Mouse (Mus musculus): ENCODE data around the gene Fbxo42.
"Not testable (repeated sequence)": the region's sequence is repeated elsewhere in the genome, so short reads cannot be mapped to it uniquely, and the experiment has no call there.

Fbxo42 gene

GRCm38 (mm10) chr4:141137740-141138139, 10.0 kb upstream of the Fbxo42 start:
- DNase-seq: not testable (repeated sequence)

GRCm38 (mm10) chr4:141138425-141139115, 9.1 kb upstream of the Fbxo42 start:
- DNase-seq: peak; percentile 73

- peak; percentile 99 for DNase-seq
These were observed 8.4 kb upstream of the Fbxo42 start, which contains the start of gene Szrd1 for GRCm38 (mm10) chr4:141139116-141139970. Gene Szrd1 (minus strand): TSS chr4:141139775.

DNA sequence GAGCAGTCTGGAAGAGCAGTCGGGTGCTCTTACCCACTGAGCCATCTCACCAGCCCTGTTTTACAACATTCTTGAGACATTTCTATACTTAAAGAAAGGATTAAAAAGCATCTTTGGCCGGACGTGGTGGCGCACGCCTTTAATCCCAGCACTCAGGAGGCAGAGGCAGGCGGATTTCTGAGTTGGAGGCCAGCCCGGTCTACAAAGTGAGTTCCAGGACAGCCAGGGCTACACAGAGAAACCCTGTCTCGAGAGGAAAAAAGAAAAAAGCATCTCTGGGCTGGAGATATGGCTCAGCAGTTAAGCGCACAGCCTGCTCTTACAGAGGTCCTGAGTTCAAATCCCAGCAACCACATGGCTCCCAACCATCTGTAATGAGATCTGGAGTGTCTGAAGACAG, 7.4 kb upstream of the Fbxo42 start:
- DNase-seq: not testable (repeated sequence)

- DNase-seq: no peak
These were observed 6.7 kb upstream of the Fbxo42 start for GRCm38 (mm10) chr4:141140967-141141366.

GRCm38 (mm10) chr4:141142285-141142811, 5.4 kb upstream of the Fbxo42 start:
- peak; percentile 84 for DNase-seq

GRCm38 (mm10) chr4:141145124-141145523, 2.6 kb upstream of the Fbxo42 start:
- DNase-seq: not testable (repeated sequence)

DNA sequence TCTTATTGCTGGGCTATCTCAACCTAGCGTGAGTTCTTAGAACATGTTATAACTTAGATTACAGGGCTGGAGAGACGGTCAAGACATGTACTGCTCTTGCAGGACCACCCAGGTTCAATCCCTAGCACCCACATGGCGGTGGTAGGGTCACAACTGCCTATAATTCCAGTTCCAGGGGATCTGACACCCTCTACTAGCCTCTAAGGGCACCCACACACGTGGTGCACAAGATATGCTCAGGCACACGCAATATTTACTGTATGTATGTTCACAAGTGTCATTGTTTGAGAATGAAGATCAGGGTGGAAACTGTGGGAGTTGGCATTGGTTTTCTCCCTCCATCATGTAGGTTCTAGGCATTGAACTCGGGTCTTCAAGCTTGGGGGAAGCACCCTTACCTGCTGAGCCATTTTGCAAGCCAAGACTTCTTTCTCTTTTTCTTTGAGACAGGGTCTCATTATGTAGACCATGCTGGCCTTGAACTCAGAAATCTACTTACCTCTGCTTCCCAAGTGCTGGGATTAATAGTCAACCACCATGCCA, 1.2 kb upstream of the Fbxo42 start:
- no peak for DNase-seq

- DNase-seq: peak; percentile 45
These were observed 492 bp downstream of the Fbxo42 start for GRCm38 (mm10) chr4:141148009-141148801.

GRCm38 (mm10) chr4:141149116-141149515, 1.4 kb downstream of the Fbxo42 start:
- DNase-seq: no peak

DNA sequence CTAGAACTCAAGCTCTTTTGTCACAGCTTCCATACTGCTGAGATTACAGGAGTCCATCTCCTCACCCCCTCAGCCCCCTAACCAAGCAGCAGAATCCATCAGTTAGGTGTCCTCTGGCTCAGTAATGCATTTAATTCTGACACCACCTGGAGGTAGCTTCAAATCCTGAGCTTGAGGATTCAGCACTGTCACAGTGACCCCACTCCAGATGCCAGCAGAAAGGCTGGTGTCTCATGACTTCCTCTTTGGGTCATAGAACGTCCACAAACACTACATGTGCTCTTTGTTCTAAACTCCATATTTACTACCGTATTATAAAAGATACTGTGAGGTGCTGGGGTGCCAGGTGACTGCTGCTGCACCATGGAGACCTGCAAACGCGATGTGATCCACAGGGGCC, 9.8 kb downstream of the Fbxo42 start:
- no peak for DNase-seq

DNA sequence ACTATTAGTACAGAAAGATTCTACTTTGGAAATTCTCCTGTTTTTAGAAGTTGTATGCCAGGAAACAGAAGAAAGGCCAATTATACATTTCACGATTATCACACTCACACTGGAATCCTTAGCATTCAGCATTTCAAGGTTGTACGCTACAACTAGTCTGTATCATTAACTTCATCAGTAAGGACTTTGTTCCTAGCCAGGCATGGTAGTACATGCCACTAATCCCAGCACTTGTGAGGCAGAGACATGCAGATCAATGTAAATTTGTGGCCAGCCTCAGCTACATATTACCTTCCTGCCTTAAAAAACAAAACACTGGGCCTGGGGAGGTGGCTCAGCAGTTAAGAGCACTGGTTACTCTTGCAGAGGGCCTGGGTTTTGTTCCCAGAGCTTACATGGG, 10.9 kb downstream of the Fbxo42 start:
- no peak for DNase-seq

DNA sequence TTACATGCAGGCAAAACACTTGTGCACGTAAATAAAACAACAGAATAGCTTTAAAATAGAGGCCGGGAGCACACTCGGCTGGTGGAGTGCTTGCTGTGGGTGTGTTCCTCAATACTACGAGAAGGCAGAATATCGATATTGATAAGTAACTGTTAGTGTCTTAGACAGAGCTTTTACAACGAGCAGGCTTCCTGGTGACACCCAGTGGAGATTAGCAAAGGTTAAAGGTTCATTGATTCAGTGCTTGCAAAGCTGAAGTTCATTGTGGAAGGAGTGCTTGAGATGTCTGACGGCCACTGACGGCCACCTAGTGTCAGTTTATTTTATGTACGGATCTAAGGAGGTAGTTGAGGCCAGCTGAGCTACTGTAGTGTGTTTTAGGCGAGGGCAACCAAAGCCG, 11.4 kb downstream of the Fbxo42 start:
- no peak for DNase-seq

DNA sequence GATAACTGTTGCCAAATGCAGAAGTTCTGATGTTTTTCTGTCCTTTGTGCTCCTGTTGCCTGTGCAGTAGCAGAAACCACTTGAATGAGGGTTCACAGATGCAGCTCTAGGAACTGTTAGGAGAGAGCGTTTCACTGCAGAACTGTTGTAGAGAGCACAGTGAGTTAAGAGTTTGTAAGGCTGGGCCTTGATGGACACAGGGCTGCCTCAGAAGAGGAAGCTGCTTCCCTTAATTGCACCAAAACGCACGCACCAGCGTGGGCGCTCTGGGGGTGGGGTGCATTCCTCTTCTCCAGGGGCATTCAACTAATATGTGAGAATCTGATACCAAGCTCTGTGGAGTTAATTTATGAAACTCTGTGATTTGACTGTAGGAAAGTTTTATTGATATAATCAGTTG, 12.0 kb downstream of the Fbxo42 start:
- DNase-seq: no peak

DNA sequence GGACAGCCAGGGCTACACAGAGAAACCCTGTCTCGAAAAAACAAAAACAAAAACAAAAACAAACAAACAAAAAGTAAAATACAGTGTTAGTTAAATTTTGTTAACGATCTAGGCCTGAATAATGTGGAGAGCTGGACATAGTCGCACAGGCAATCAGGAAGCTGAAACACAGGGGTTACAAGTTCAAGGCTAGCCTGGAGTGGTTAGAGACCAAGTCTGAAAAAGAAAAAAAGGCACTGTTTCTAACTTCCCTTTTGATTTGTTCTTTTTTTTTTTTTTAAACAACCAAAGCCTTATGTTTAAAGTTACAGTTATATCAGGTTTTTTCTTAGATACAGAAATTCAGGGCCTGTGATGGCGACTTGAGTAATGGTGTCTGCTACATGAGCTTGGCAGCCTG, 12.5 kb downstream of the Fbxo42 start:
- DNase-seq: no peak

GRCm38 (mm10) chr4:141161699-141162208, 14.0 kb downstream of the Fbxo42 start:
- no peak for DNase-seq

- no peak for DNase-seq
These were observed 16.0 kb downstream of the Fbxo42 start for GRCm38 (mm10) chr4:141163729-141164128.

GRCm38 (mm10) chr4:141165744-141166292, 18.1 kb downstream of the Fbxo42 start:
- DNase-seq: no peak

DNA sequence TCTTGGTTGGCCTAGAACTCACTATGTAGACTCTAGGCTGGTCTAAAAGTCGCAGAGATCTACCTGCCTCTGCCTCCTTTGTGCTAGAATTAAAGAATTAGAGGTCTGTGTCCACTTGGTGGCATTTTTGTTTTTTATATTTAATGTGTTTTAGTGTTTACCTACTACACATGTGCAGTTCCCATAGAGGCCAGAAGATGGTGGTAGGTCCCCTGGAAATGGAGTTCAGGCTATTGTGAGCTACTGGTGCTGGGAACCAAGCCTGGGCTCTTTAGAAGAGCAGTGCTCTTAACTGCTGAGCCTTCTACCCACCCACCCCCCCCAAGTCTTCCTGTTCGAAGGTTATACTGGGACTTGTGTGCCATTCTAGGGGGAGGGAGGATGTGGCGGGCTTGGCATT, 19.4 kb downstream of the Fbxo42 start:
- DNase-seq: no peak

DNA sequence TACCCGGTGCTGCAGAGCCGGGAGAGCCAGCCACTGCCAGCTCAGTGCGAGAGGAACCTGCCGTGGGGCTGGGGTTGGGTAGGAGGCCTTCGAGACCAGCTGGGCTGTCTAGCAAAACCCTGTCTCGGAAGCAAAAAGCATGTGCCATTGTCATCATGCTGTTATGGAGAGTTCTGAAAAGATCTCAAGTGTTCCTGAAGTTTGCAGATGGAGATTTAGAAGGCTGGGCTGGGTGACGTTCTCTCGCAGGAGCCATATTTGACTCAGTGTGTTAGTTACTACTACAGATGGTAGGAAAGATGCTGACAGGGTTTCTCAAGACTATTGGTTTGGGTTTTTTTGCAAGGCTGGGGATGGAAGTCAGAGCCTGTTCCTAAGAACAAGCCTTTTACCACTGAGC, 24.4 kb downstream of the Fbxo42 start:
- DNase-seq: no peak

- DNase-seq: no peak
These were observed 28.1 kb downstream of the Fbxo42 start for GRCm38 (mm10) chr4:141175783-141176182.

GRCm38 (mm10) chr4:141176328-141176838, 28.7 kb downstream of the Fbxo42 start:
- DNase-seq: no peak
